Mouse (Mus musculus) activated CD4-positive, CD25-positive, alpha-beta regulatory T cell, adult 4 months (primary cell): Measurements from ENCODE around the gene Csad. TPM values are rescaled to one million over a fixed set of nuclear protein-coding genes. Genes with fewer than 3 reads are reported as not detected.
"Not testable (repeated sequence)": the region's sequence is repeated elsewhere in the genome, so short reads cannot be mapped to it uniquely, and the experiment has no call there.

Experiments used
- ATAC-seq: one replicate; pipeline ENCODE4 v1.8.0; 2017
- polyA plus RNA-seq, 2 experiments: library from polyadenylated mRNA; unstranded; fragments of 100-300 nt; shearing (Covaris generic); gene quantifications; one replicate each; pipeline ENCODE4 v1.2.1; 2017

The Csad gene
- polyA plus RNA-seq, 2 experiments from 2014 or later, result 6.6 to 9.3 TPM

DNA sequence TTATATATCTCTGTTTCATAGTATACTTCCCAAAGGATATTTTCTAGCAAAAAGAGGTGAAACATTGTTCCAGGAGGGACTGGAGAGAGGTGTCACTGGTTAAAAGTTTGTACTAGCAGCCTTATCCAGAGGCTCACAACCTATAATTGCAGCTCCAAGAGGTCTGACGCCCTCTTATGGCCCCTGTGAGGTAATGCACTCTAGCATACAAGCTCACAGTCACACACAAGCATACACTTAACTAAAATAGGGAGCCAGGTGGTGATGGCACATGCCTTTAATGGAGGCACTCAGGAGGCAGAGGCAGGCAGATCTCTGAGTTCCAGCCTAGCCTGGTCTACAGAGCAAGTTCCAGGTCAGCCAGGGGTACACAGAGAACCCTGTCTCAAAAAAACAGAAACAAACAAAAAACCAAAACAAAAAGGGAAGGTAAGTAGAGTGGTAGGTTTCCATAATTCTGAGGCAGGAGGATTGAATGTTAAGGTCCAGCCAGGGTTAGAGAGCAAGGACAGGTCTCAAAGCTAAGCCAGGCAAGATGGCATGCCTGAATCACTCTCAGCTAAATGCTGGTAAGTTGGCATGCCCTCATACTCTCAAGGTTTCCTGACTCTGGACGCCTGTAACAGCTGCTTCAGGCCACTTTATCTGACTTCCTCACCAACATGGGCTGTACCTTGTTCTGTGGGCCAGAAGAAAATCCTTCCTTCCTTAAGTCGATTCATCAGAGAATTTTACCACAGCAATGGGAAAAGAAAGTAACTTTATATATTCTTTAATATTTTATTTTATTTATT is 40.4 kb downstream of the Csad start:
- no peak for ATAC-seq

DNA sequence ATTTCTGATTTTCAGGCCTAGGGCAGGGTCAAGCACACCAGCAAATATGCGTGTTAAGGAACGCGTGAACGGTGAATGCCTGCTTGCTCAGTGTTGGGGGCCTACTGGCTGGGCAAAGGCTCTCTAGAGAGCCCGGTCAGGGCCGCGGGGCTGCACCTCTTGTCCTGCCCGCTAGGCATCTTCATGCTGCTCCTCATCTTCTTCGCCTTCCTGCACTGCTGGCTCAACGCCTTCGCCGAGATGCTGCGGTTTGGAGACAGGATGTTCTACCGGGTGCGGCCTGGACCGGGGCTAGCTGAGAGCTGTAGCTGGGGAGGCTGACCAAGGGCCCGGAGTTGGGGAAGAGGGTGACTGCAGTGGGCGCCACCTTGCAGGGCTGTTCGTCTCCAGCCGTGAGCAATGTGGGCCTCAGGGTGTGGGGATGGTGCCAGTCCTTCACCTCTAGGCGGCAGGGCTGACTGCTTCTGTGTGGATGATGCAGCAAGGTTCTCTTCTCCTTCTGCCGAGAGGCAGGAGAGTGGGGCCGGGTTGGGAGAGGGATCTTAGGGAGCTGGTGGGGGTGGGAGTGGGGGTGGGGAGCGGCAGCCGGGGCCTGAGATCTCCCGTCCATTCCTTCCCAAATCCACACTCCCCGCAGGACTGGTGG is 44.0 kb downstream of the Csad start:
- peak; percentile 43 for ATAC-seq

- ATAC-seq, result no peak
Observed at GRCm38 (mm10) chr15:102156836-102157235, 47.7 kb downstream of the Csad start.

DNA sequence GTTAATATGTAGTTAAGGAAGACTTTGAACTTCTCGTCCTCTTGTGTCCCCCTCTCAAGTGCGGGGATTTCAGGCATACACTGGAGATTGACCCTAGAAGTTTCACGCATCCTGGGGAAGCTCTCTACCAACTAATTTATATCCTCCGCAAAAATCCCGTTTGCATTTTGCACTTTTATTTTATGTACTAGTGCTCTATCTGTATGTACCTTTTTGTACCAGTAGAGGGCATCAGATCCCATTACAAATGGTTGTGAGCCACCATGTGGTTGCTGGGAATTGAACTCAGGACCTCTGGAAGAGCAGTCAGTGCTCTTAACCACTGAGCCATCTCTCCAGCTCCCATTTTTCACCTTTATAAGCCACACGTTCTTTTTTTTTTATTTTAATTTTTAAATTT is 49.5 kb downstream of the Csad start:
- ATAC-seq, result not testable (repeated sequence)

- ATAC-seq, result no peak
Observed at GRCm38 (mm10) chr15:102152646-102153045, 51.9 kb downstream of the Csad start.

GRCm38 (mm10) chr15:102150301-102151135 is 54.0 kb downstream of the Csad start, which contains the start of gene Soat2:
Gene Soat2, plus strand, starts transcription at chr15:102150526.
- peak; percentile 69 for ATAC-seq

GRCm38 (mm10) chr15:102149561-102149960 is 55.0 kb downstream of the Csad start:
- ATAC-seq, result no peak

DNA sequence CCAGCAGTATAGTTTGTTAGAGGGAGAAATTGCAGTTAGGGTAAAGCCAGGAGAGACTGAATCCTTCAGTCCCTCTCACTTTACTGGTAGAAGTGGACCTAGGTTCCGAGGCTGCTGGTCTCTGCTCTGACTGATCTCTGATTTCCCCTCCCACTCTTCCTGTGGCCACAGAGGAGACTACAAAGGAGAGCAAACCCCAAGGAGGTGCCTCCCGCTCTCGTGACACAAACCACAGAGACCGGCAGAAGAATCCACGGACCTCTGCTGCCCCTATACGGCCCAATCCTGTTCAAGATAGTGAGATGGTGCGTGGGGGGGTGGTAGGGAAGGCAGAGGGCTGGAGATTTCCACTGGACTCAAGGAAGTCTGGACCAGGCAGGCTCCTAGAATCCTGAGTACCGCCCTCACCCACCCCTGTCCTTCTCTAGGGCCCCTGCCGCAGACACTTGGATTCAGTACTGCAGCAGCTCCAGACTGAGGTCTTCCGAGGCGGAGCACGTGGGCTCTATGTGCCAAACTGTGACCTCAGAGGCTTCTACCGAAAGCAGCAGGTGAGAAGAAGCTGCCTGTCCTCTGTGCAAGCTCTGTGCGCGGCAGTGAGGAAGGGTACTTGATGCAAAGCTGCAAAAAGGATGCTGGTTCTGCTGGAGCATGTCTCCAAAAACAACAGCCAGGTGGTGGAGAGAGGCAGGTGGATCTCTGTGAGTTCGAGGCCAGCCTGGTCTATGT is 56.7 kb downstream of the Csad start:
- ATAC-seq, result peak; percentile 26

GRCm38 (mm10) chr15:102146882-102147281 is 57.6 kb downstream of the Csad start:
- ATAC-seq, result peak; percentile 34

GRCm38 (mm10) chr15:102146089-102146488 is 58.4 kb downstream of the Csad start:
- no peak for ATAC-seq

DNA sequence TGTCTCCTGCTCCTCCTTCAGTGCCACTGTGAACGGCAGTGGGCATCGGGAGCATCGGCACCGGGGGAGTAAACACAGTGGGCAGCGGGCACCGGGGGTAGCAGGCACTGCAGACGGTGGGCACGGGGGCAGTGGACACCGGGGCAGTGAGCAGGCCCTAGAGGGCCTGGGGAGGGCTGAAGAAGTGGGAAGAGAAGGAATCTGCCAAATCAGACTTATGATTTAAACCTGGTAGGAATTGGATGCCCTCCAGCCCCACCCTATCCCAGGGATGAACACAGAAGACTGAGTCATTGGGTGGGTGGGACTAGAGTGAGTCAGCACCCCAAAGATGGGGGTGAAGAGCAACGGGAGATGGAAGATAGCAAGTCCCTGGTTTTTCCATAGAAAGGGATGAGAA is 59.2 kb downstream of the Csad start:
- ATAC-seq, result no peak

GRCm38 (mm10) chr15:102144726-102145125 is 59.8 kb downstream of the Csad start:
- ATAC-seq, result no peak

DNA sequence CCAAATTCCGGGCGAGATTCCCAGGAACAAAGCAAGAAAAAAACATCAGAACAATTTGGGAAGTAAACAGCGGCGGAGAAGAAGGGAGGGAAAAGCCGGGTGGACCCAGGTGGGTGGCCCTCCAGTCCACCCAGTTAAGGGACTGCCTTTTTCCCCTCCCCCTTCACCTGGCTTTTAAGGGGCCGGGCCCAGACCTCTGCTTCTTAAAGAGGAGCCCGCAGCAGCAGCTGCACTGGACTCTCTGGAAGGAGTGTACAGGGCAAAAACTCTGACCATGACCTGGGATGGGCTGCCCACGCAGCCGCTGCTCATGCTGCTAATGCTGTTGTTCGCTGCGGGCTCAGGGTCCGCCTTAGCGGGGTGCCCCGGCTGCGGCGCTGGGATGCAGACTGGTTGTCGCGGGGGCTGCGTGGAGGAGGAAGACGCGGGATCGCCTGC is 60.2 kb downstream of the Csad start, which contains the start of gene Igfbp6:
TSS of gene Igfbp6 (plus strand) at position 89 of the 438 bp plus-strand sequence.
- no peak for ATAC-seq

DNA sequence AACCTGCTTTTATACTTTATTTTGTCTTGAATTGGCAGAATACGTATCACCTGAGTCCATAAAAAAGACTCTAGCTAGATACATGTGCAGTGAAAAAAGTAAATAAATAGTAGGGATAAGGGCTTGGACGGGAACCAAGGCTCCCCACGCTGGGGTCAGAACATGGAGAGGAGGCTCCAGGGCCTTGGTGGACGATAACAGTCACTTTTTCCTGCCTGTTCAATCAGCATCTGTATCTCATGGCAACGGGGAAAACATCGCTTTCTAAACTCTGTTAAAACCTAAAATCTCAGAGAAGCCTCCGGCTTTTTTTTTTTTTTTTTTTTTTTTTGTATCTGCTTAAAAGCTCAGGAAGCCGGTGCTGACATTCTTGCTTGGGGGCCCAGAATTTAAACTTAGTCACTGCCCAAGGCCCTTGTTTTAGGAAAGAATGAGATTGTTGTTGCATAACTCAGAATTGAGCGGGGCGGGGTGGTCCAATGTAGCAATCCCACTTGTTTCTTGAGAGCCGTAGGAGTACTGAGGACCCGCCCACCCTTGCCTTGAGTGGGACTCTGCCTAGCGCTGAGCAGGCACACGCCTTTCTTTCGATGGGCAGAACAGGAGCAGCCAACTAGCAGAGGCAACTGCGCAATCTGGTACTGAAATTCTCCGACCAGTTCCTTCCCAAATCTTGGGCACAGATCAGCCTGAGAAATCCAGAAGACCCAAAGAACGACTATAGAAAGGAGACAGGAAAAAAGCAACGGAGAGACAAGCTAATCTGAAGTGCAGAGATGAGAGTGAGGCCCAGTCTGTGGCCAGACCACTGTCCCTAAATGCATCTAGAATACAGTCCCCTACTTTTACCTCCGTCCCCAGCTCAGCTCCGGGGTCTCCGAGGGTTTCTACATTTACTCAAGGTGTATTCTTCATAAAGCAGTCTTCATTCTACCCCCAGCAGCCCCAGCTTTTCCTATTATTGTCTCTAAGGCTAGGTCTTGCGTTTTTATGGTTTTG is 61.3 kb downstream of the Csad start:
- ATAC-seq, result no peak

DNA sequence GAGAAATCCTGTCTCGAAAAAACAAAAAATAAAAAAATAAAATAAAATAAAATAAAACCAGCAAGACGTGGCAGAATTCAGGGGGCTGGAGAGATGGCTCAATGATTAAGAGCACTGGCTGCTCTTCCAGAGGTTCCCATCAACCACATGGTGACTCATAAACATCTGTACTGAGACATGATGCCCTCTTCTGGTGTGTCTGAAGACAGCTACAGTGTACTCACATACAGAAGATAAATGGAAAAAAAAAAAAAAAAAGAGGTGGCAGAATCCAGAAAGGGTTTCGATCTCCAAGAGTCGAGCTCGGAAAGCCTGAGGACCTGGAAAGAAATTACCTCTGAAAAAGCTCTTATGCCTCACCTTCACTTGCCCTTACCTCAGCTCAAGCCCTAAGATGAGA is 63.4 kb downstream of the Csad start:
- ATAC-seq, result no peak

DNA sequence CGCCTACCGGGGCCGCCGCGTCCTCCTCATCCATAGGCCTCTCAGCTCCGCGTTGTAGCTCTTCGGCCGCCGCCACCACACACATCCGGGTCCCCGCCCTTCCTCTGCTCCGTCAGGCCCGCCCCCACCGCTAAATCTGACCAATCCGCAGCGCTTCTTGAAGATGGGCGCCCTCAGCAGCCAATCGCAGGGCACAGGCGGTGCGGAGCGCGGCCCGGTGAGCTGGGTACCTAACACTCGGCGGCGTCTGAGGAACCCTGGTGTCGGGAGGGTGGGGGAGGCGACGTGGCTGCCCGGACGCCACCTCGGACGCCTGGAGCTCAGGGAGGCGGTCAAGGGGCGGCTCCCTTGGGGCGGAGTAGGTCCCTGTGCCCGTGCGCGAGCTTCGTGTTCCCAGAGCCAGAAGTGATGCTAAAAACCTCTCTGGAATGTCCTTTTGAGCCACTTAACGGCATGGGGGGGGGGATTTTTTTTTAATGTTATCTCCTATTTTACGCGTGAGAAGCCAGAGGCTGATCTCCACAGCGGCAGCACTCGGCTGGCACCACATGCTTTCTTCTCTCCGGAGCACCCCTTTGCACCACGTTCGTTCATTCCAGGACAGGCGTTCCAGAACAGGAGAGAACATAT is 68.3 kb downstream of the Csad start, which contains the start of gene Spryd3:
TSS of gene Spryd3 (minus strand) at position 106 of the 630 bp plus-strand sequence.
- ATAC-seq, result peak; percentile 100

GRCm38 (mm10) chr15:102135522-102136128 is 68.9 kb downstream of the Csad start:
- ATAC-seq, result no peak

- ATAC-seq, result no peak
Observed at GRCm38 (mm10) chr15:102134709-102135108, 69.8 kb downstream of the Csad start.

DNA sequence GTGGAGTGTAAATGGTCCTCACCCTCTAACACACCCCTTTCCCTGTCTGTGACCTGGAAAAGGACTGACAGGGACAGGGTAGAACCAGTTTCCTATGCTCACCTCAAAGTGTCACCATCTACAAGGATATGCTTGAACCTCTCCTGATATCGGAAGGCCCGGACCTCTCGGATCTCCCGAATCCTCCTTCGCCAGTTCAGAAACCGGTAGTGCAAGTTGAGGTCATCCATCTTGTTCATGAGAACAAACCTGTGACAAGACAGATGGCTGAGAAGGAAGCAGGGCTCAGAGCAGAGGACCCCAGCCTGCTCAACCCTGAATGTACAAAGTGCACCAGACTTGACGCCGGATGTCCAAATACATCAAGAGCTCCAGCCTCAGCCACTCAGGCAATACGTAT is 71.2 kb downstream of the Csad start:
- ATAC-seq, result no peak
